Mouse (Mus musculus): ENCODE results near the gene Ugt1a6b.
"Not testable (repeated sequence)": the region's sequence is repeated elsewhere in the genome, so short reads cannot be mapped to it uniquely, and the experiment has no call there.

Ugt1a6b gene

GRCm38 (mm10) chr1:88120550-88120949 lies 17.5 kb downstream of the Ugt1a6b start:
- H3K9me3 ChIP-seq (ENCODE audit: low read length); H3K36me3 ChIP-seq (ENCODE audit: insufficient read depth, low read length); H3K27me3 ChIP-seq (ENCODE audit: insufficient read depth, low read length); H3K4me3 ChIP-seq (replicated peaks; ENCODE audit: low read length); H3K4me1 ChIP-seq (replicated peaks; ENCODE audit: low read depth, low read length): not testable (repeated sequence)

GRCm38 (mm10) chr1:88121521-88121920 lies 18.5 kb downstream of the Ugt1a6b start:
- H3K4me1 ChIP-seq (replicated peaks; ENCODE audit: low read depth, low read length) = not testable (repeated sequence)

GRCm38 (mm10) chr1:88125827-88126360 lies 22.8 kb downstream of the Ugt1a6b start:
- H3K4me1 ChIP-seq (replicated peaks; ENCODE audit: low read depth, low read length); H3K9me3 ChIP-seq (ENCODE audit: low read length): not testable (repeated sequence)

More at GRCm38 (mm10) chr1:88121521-88121920, 18.5 kb downstream of the Ugt1a6b start:
- H3K9me3 ChIP-seq (ENCODE audit: low read length); H3K36me3 ChIP-seq (ENCODE audit: insufficient read depth, low read length); H3K27me3 ChIP-seq (ENCODE audit: insufficient read depth, low read length); H3K4me3 ChIP-seq (replicated peaks; ENCODE audit: low read length): not testable (repeated sequence)

GRCm38 (mm10) chr1:88129091-88129490 lies 26.0 kb downstream of the Ugt1a6b start:
- not testable (repeated sequence) for H3K27me3 ChIP-seq (ENCODE audit: insufficient read depth, low read length); H3K36me3 ChIP-seq (ENCODE audit: insufficient read depth, low read length); H3K4me1 ChIP-seq (replicated peaks; ENCODE audit: low read depth, low read length); H3K9me3 ChIP-seq (ENCODE audit: low read length); H3K4me3 ChIP-seq (replicated peaks; ENCODE audit: low read length)

More at GRCm38 (mm10) chr1:88125827-88126360, 22.8 kb downstream of the Ugt1a6b start:
- H3K27me3 ChIP-seq (ENCODE audit: insufficient read depth, low read length); H3K36me3 ChIP-seq (ENCODE audit: insufficient read depth, low read length); H3K4me3 ChIP-seq (replicated peaks; ENCODE audit: low read length): not testable (repeated sequence)

- not testable (repeated sequence) for H3K9me3 ChIP-seq (ENCODE audit: low read length); H3K4me1 ChIP-seq (replicated peaks; ENCODE audit: low read depth, low read length); H3K27me3 ChIP-seq (ENCODE audit: insufficient read depth, low read length); H3K4me3 ChIP-seq (replicated peaks; ENCODE audit: low read length); H3K36me3 ChIP-seq (ENCODE audit: insufficient read depth, low read length)
These were observed 27.2 kb downstream of the Ugt1a6b start for GRCm38 (mm10) chr1:88130223-88130622.

GRCm38 (mm10) chr1:88133908-88134456 lies 30.9 kb downstream of the Ugt1a6b start:
- no peaks in the 10 kb centered on the region for H3K9me3 ChIP-seq (ENCODE audit: low read length)
- no peaks in the 10 kb centered on the region for H3K27me3 ChIP-seq (ENCODE audit: insufficient read depth, low read length)
- no peaks in the 10 kb centered on the region for H3K36me3 ChIP-seq (ENCODE audit: insufficient read depth, low read length)
- TF ChIP-seq CTCF (conservative IDR thresholded peaks at IDR 0.05; ENCODE audit: low read length) (no peak), NANOG (IDR thresholded peaks at IDR 0.05; ENCODE audit: borderline replicate concordance, low read length) (no peak), POU5F1 (IDR thresholded peaks at IDR 0.05; ENCODE audit: borderline replicate concordance, low read length) (no peak)
- H3K4me3 ChIP-seq (replicated peaks; ENCODE audit: low read length) = no peak overlapping the region
- H3K4me1 ChIP-seq (replicated peaks; ENCODE audit: low read depth, low read length) = no peaks in the 10 kb centered on the region

GRCm38 (mm10) chr1:88134457-88135011 lies 31.5 kb downstream of the Ugt1a6b start, which contains the start of gene Ugt1a6a:
Gene Ugt1a6a (plus strand): TSS chr1:88134809.
- H3K36me3 ChIP-seq (ENCODE audit: insufficient read depth, low read length); H3K4me3 ChIP-seq (replicated peaks; ENCODE audit: low read length); H3K9me3 ChIP-seq (ENCODE audit: low read length); H3K4me1 ChIP-seq (replicated peaks; ENCODE audit: low read depth, low read length); H3K27me3 ChIP-seq (ENCODE audit: insufficient read depth, low read length): not testable (repeated sequence)

GRCm38 (mm10) chr1:88135229-88135904 lies 32.3 kb downstream of the Ugt1a6b start:
- not testable (repeated sequence) for H3K4me1 ChIP-seq (replicated peaks; ENCODE audit: low read depth, low read length); H3K27me3 ChIP-seq (ENCODE audit: insufficient read depth, low read length); H3K4me3 ChIP-seq (replicated peaks; ENCODE audit: low read length); H3K36me3 ChIP-seq (ENCODE audit: insufficient read depth, low read length); H3K9me3 ChIP-seq (ENCODE audit: low read length)

GRCm38 (mm10) chr1:88136646-88137045 lies 33.6 kb downstream of the Ugt1a6b start:
- Histone ChIP-seq H3K9me3 (ENCODE audit: low read length) (no peaks in the 10 kb centered on the region), H3K4me1 (replicated peaks; ENCODE audit: low read depth, low read length) (no peaks in the 10 kb centered on the region), H3K4me3 (replicated peaks; ENCODE audit: low read length) (no peak overlapping the region), H3K36me3 (ENCODE audit: insufficient read depth, low read length) (no peaks in the 10 kb centered on the region), H3K27me3 (ENCODE audit: insufficient read depth, low read length) (no peaks in the 10 kb centered on the region)
- TF ChIP-seq POU5F1 (IDR thresholded peaks at IDR 0.05; ENCODE audit: borderline replicate concordance, low read length) = no peak
- TF ChIP-seq CTCF (conservative IDR thresholded peaks at IDR 0.05; ENCODE audit: low read length) = no peak
- no peak for TF ChIP-seq NANOG (IDR thresholded peaks at IDR 0.05; ENCODE audit: borderline replicate concordance, low read length)

GRCm38 (mm10) chr1:88137264-88137663 lies 34.2 kb downstream of the Ugt1a6b start:
- no peak overlapping the region for H3K4me3 ChIP-seq (replicated peaks; ENCODE audit: low read length)
- H3K27me3 ChIP-seq (ENCODE audit: insufficient read depth, low read length) = no peaks in the 10 kb centered on the region
- peaks cover 1% of the 10 kb centered on the region; the same call in 1 of the 2 replicates for H3K9me3 ChIP-seq (ENCODE audit: low read length)
- TF ChIP-seq NANOG (IDR thresholded peaks at IDR 0.05; ENCODE audit: borderline replicate concordance, low read length) = no peak
- no peak for TF ChIP-seq POU5F1 (IDR thresholded peaks at IDR 0.05; ENCODE audit: borderline replicate concordance, low read length)
- TF ChIP-seq CTCF (conservative IDR thresholded peaks at IDR 0.05; ENCODE audit: low read length) = no peak
- H3K36me3 ChIP-seq (ENCODE audit: insufficient read depth, low read length) = no peaks in the 10 kb centered on the region
- no peaks in the 10 kb centered on the region for H3K4me1 ChIP-seq (replicated peaks; ENCODE audit: low read depth, low read length)

All from E14TG2a.4 (cell line).